Mouse (Mus musculus) heart, embryonic 14.5 days (tissue): ENCODE measurements at regions not wholly inside any gene's neighbourhood (a gene's known extent, or its start where the extent isn't known, plus 50 kb on each side); places are given as distances from the start of the nearest gene placed in this dataset.
A peak's percentile ranks its signal among the peaks of the same experiment; 100 is the strongest.

Experiments used
- ATAC-seq: fragments of 200-750 bp; cut with Nextera tagmentation; 2 replicates; pipeline ENCODE4 v1.8.0; 2017; ENCODE audit warnings: low read depth, moderate TSS enrichment; ENCODE audit not compliant: insufficient number of reproducible peaks, insufficient read depth, low FRiP score
- H3K27ac ChIP-seq, 2 experiments: fragments of 200-500 bp in 1 of 2; fragments of 300-500 bp in 1 of 2; sonication (generic) in 1 of 2; replicated peaks in 1 of 2; 2 replicates each; pipeline ENCODE4 v1.5.1; 2012 to 2014; ENCODE audit warnings: low read depth in 2 of 2, low read length in 2 of 2, control low read depth in 1 of 2, mild to moderate bottlenecking in 1 of 2, mixed read lengths in 1 of 2; ENCODE audit not compliant: control insufficient read depth in 1 of 2, insufficient read depth in 1 of 2
- H3K27me3 ChIP-seq: fragments of 300-500 bp; sonication (generic); 2 replicates; pipeline ENCODE4 v1.6.1; 2014; ENCODE audit warnings: mild to moderate bottlenecking, low read length, control low read depth; ENCODE audit not compliant: control insufficient read depth, insufficient read depth
- H3K36me3 ChIP-seq: fragments of 300-500 bp; sonication (generic); 2 replicates; pipeline ENCODE4 v1.6.1; 2014; ENCODE audit warnings: mild to moderate bottlenecking, control low read depth, low read length, mixed read lengths; ENCODE audit not compliant: control insufficient read depth, insufficient read depth
- H3K4me1 ChIP-seq, 2 experiments: fragments of 200-500 bp in 1 of 2; fragments of 300-500 bp in 1 of 2; sonication (generic) in 1 of 2; 2 replicates each; pipeline ENCODE4 v1.6.1; 2012 to 2014; ENCODE audit warnings: low read length in 2 of 2, control low read depth in 1 of 2, mixed read lengths in 1 of 2; ENCODE audit not compliant: control insufficient read depth in 2 of 2, insufficient read depth in 2 of 2
- H3K4me2 ChIP-seq: fragments of 300-500 bp; sonication (generic); 2 replicates; pipeline ENCODE4 v1.6.1; 2014; ENCODE audit warnings: mild to moderate bottlenecking, low read length
- H3K4me3 ChIP-seq, 2 experiments: fragments of 200-500 bp in 1 of 2; fragments of 300-500 bp in 1 of 2; sonication (generic) in 1 of 2; 2 replicates each; pipeline ENCODE4 v1.5.1; 2012 to 2014; ENCODE audit warnings: low read length in 2 of 2, mild to moderate bottlenecking in 2 of 2, control low read depth in 1 of 2, low read depth in 1 of 2, moderate library complexity in 1 of 2; ENCODE audit not compliant: control insufficient read depth in 1 of 2, insufficient read depth in 1 of 2
- H3K9ac ChIP-seq: fragments of 300-500 bp; sonication (generic); 2 replicates; pipeline ENCODE4 v1.6.1; 2014; ENCODE audit warnings: mild to moderate bottlenecking, low read length
- H3K9me3 ChIP-seq: fragments of 300-500 bp; sonication (generic); 2 replicates; pipeline ENCODE4 v1.6.1; 2016; ENCODE audit warnings: low read length, control low read depth; ENCODE audit not compliant: control insufficient read depth
- WGBS: fragments of 180-500 bp; shearing (Covaris S2); extraction: QIAGEN DNeasy Blood & Tissue Kit; methylation state at CpG from one replicate; pipeline ENCODE4 v1.1.7; 2014; 5-methylcytosine and 5-hydroxymethylcytosine counted together

GRCm38 (mm10) chrX:38710660-38711264 lies 61.7 kb upstream of the 6030498E09Rik start:
- 59% methylated on average over 3 of the region's 3 CpGs for WGBS
- no peak for ATAC-seq

GRCm38 (mm10) chrX:38711442-38712258 lies 60.8 kb upstream of the 6030498E09Rik start:
- 45% methylated on average over 5 of the region's 5 CpGs for WGBS
- no peaks in the 10 kb centered on the region for H3K9me3 ChIP-seq
- H3K9ac ChIP-seq, result no peak overlapping the region
- peak; percentile 68; the same call in 1 of the 2 replicates for ATAC-seq
- H3K36me3 ChIP-seq, result no peaks in the 10 kb centered on the region
- H3K27ac ChIP-seq, result no peak overlapping the region
- no peaks in the 10 kb centered on the region for H3K4me1 ChIP-seq
- no peaks in the 10 kb centered on the region for H3K27me3 ChIP-seq
- no peak overlapping the region for H3K4me3 ChIP-seq
- no peak overlapping the region for H3K4me2 ChIP-seq

More at GRCm38 (mm10) chrX:38710660-38711264, 61.7 kb upstream of the 6030498E09Rik start:
- Histone ChIP-seq H3K36me3 (no peaks in the 10 kb centered on the region), H3K27me3 (no peaks in the 10 kb centered on the region), H3K9ac (no peak overlapping the region), H3K4me3 (no peak overlapping the region), H3K4me1 (no peaks in the 10 kb centered on the region), H3K27ac (no peak overlapping the region), H3K4me2 (no peak overlapping the region), H3K9me3 (no peaks in the 10 kb centered on the region)
